Mouse (Mus musculus): ENCODE measurements around the gene Avl9.

The Avl9 gene

DNA sequence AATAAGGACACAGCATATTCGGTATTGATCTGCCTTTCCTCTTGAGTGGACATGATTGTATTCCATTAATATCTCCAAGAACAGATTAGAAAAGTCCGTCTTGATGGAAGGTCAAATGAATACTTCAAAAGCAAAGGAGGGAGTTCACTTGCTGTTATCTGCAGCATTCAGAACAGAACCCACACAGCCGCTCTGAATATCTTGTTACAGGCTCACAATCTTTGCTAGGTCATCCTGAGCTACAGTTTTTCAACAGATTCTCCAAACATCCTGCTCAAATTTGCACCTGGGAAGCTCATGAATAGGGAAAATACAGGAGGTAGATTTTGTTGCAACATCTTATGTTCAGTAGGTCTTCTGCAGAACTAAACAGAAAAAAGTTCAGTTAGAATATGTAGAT lies 74.6 kb downstream of the Avl9 start:
- in situ Hi-C loops (cut with MboI, MseI), result no loop called here

DNA sequence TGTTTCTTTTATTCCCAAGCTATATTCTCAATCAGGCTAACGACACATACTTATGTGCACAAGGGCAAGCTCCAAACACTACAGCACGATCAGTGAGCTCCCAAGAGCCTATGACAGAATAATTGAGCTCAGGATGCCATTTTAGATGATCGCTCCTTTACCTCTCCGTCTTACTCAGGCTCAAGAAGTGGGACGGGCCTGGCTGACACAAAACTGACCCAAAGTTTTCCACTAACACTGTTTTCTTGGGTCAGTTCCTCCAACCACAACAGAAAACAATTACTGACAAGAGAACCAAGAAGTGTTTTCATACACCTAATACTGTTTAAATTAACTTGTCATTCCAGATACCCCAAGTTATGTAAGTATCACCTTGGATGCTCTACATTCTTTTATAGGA lies 80.1 kb downstream of the Avl9 start:
- in situ Hi-C loops (cut with MboI, MseI), result loop anchor here (10.0 kb wide), 1 partner anchor 90 kb away; the partner anchor contains the start of gene Lsm5

DNA sequence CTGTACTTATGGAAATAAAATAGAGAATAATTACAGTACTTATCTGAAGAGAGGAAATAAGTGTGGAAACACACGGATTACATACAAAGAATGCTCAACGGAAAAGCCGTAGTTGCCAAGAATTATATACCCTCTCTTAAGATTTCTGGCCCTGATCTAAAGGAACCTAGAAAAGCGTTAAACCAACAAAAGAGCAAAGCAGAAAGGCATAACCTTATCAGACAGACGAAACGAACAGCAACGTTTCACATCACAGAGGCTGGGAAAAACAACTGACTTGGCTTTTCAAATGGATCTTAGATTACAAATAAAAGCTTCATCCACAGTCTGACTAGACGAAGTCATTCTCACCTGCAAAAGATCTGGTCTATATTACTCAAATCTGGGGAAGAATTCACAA lies 81.5 kb downstream of the Avl9 start:
- in situ Hi-C loops (cut with MboI, MseI), result loop anchor here (10.0 kb wide), 1 partner anchor 91 kb away; the partner anchor contains the start of gene Lsm5

DNA sequence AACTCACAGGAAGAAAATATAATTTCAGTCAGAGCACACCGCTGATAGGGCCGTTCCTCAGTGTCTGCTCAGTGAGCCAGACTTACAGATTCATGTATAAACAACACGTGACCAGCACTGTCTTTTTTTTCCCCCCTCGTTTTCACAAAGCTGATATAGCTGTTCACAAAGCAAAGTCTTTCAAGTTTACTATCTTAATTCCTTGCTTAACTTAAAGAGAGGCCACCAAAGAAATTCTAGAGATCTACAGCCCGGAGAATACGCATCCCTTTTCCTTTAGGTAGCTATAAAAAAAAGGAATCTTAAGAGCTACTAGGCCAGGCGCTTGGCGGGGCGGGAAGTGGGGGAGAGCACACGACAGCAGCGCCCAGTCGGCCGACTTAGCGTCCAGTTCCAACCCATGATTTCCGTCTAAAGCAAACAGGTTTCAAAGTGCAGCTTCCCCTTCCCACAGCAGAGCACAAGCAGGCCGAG lies 82.0 kb downstream of the Avl9 start:
- in situ Hi-C loops (cut with MboI, MseI), result loop anchor here (10.0 kb wide), 1 partner anchor 92 kb away; the partner anchor contains the start of gene Lsm5

DNA sequence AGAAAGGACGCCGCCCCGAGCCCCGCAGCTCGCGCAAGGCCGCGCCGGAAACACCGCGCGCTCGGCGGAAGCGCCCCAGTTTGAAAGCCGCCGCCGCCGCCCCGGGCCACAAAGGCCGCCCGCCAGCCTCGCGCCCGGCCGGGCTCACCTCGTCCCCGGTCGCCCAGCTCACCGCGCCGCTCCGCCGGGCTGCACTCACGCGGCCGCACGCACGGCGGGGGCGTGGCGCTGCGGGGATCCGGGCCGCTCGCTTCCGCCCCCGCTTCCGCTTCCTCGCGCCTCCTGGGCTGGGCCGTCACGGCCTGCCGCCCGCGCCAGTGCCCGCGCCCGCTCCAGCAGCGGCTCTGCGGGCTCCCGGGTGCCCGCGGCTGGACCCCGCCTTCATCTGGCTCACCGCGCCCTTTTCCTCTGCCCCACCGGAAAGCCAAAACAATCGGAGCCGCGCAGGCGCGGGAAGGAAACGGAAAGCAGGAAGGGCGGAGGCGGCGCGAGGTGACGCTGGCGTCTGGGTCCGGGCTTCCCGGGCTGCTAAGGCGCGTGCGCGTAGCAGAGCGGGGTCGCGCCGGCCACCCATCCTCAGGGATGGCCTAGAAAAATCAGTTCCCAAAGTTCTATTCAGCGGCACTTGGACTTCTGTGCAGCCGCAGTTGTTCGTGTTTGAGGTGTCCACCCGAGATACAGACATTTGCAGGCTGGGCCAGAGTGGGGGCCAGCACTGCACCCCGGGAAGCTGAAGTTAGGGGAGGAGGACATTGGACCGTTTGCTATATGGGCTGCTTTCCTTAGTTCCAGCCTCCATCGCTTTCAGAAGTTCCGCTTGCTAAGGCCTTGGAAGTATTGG lies 82.8 kb downstream of the Avl9 start, which contains the start of gene Kbtbd2:
Gene Kbtbd2, minus strand, starts transcription at position 503 of the 841 bp plus-strand sequence.
- in situ Hi-C loops (cut with MboI, MseI), result loop anchor here (10.0 kb wide), 1 partner anchor 93 kb away; the partner anchor contains the start of gene Lsm5

DNA sequence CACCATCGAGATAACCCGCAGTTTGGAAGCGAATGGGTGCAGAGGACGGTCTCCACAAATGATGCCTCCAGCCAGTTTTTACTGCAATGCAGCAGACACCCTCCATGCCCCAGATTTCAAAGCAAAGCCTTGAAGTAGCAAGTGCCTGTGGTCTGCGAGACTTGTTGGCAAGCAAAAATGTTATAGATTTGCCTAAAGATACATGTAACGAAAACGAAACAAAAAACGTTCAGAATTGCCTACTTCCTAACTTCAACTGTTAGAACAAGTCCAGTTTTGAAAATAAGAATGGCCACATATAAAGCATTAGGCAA lies 83.4 kb downstream of the Avl9 start:
- in situ Hi-C loops (cut with MboI, MseI), result loop anchor here (10.0 kb wide), 1 partner anchor 93 kb away; the partner anchor contains the start of gene Lsm5

DNA sequence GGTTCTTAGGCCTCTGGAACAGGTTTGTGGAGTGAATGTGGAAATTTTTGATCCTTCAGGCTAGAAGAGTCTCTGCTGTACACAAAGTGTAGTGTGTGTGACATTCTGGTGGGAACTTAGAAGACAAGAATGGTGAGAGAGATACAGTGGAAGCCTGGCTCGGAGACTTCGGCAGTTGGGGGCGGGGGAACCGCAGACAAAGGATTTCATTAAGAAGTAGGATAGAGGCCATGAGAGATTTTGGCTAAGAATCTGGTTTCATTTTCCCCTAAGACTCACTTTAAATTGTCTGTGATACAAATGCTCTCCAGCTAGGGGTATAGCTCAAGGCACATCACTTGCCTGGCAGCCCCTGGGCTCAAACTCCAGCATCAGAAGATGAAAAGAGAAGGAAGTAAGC lies 90.3 kb downstream of the Avl9 start:
- in situ Hi-C loops (cut with MboI, MseI), result loop anchor here (5.0 to 25.0 kb wide), 3 partner anchors 730 to 1032 kb away; partner anchors contain the start of genes Ppm1k and Vopp1

DNA sequence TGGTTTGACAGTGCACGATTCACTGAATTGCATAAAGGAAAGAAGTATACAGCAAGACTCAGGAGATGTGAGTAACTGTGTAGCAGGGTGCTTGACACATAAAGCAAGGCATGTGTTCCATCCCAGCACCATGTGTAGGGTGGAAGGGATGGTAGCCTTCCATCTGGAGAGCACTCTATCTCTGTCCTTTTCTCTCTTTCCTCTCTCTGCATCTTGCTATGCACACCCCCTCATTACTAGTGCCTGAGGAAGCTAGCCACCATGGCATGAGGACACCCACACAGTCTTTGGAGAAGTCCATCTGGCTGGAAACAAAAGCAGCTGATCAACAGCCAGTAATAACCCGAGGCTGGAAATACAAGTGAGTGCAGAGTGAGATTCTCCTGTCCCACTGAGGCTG lies 91.5 kb downstream of the Avl9 start:
- in situ Hi-C loops (cut with MboI, MseI), result loop anchor here (5.0 to 25.0 kb wide), 3 partner anchors 729 to 1031 kb away; partner anchors contain the start of genes Ppm1k and Vopp1

DNA sequence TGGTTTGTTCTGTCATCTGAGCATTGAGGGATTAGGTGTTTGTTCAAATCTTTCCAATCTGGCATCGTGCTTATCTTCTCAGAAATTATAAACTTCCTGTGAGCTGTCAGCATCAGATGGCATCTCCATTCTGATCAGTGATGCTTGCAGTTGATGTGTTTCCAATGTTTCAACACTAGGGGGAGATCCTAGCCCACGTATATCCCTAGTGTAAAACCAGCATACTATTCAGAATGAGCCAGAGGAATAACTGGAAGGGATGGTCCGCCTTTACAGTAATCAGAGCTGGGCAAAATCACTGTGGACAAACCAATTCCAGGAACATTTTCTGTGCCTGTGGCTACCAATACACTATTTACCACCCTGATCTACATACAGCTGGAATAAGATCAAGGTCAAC lies 94.0 kb downstream of the Avl9 start:
- in situ Hi-C loops (cut with MboI, MseI), result loop anchor here (5.0 to 25.0 kb wide), 3 partner anchors 726 to 1029 kb away; partner anchors contain the start of genes Ppm1k and Vopp1
